Mouse (Mus musculus) brown adipose tissue, adult 24 weeks (tissue): ENCODE results near the gene Nod1. TPM values are rescaled to one million over a fixed set of nuclear protein-coding genes. Genes with fewer than 3 reads are reported as not detected.

ENCODE experiments used
- H3K27ac ChIP-seq: fragments of 200-500 bp; replicated peaks from 2 replicates; pipeline ENCODE4 v1.5.1; 2012; ENCODE audit warnings: low read depth, mild to moderate bottlenecking, low read length
- H3K4me1 ChIP-seq: fragments of 200-500 bp; 2 replicates; pipeline ENCODE4 v1.6.1; 2012; ENCODE audit warnings: low read length, mixed read lengths; ENCODE audit not compliant: control insufficient read depth, insufficient read depth, insufficient read length
- H3K4me3 ChIP-seq: fragments of 200-500 bp; 2 replicates; pipeline ENCODE4 v1.5.1; 2012; ENCODE audit warnings: low read depth, mild to moderate bottlenecking, low read length, moderate library complexity; ENCODE audit not compliant: insufficient read depth
- polyA plus RNA-seq: library from polyadenylated mRNA; stranded (reverse); fragments of >200 nt; gene quantifications from 2 replicates; pipeline ENCODE4 v1.2.4, GENCODE M21; 2012; ENCODE audit not compliant: missing spikeins, insufficient read depth, insufficient read length

Nod1 gene
- polyA plus RNA-seq, 1 experiment, result 6.7 TPM

DNA sequence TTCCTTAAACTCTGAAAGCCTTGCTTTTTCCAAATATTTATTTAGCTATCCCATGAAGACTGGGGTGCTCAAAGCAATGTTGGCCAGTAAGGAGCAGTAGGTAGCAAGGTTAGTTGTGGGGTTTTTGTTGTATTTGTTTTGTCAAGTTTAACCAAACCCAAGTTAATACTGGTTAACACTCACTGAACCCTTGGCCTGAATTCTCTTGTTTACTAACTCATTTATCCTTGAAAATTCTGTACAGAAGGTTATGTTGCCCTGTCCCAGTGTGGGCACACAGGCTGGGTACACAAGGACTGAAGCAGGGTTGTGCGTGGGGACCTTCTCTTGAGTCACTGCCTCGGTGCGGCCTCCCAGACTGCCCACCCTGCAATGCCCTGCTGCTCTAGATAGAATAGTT lies 23.9 kb upstream of the Nod1 start:
- H3K27ac ChIP-seq, result no peak overlapping the region
- H3K4me1 ChIP-seq, result no peaks in the 10 kb centered on the region; the same call in 1 of the 2 replicates
- no peak overlapping the region for H3K4me3 ChIP-seq

DNA sequence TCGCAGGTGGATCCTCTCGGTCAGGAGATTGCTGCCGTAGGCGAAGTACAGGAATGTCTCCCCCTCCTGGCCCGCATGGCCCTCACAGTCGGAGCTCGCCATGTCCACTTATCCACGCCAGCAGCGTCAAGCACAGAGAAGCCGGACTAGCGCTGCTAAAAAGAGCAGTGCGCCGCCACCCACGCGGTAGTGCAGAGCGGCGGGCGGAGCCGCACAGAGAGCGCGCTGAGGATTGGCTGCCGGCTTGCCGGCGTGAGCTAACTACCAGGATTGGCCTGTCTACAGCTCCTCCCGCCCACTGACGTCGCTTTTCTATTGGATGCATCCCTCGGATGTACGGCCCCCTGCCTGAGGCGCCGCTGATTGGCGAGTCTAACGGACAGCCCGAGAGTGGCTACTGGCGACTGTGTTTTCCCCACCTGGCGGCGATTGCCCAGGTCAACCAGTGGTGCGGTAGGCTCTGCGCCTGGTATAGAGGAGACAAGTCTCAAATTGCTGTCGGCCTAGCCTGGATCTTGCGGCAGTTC lies 20.4 kb upstream of the Nod1 start, which contains the start of gene Ggct:
Gene Ggct (minus strand): TSS at position 217 of the 527 bp plus-strand sequence.
- H3K4me1 ChIP-seq, result no peaks in the 10 kb centered on the region; the same call in 1 of the 2 replicates
- peak within 1 kb of the TSS; percentile 67 for H3K4me3 ChIP-seq
- H3K27ac ChIP-seq, result peak within 1 kb of the TSS; percentile 16; the same call in 1 of the 2 replicates

DNA sequence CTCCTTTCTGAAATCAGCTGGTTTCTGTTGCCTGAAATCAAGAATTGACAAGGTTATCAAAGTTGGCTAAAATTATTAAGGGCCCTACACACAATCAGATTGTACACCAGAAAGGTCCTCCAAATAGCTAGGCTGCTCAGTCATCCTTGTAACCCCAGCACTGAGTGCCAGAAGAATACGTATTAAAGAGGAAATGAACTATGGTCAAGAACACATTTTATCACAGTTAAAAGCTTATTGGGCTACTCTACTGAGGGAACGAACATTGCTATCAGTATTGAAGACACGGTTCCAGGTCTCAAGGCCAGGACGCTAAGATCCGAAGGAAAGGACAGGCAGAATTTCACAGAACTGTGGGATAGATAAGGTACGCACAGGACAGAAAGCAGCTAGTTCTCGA lies 19.7 kb upstream of the Nod1 start:
- peak overlapping the region; percentile 16; the same call in 1 of the 2 replicates for H3K27ac ChIP-seq
- no peaks in the 10 kb centered on the region; the same call in 1 of the 2 replicates for H3K4me1 ChIP-seq

DNA sequence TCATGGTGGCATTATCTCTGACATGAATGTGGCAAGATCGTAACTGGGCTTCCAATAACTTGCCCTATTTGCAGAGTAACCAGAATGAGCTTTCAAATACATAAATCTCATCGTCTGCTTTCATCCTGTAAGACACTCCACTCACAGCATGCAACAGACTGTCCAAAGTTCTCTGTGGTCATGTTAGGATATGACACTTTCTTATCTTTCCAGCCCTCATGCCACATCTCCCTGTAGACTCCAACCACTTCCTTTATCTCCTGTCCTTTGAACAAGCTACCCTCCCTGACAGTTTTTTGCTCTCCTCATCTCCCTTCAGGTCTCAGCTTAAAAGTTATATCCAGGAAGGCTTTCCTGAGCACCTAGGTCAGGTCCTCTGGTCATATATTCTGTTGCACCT lies 18.8 kb upstream of the Nod1 start:
- Histone ChIP-seq H3K27ac (no peak overlapping the region), H3K4me3 (no peak overlapping the region), H3K4me1 (no peaks in the 10 kb centered on the region; the same call in 1 of the 2 replicates)

More for the DNA sequence above, 19.7 kb upstream of the Nod1 start:
- H3K4me3 ChIP-seq, result peak overlapping the region; percentile 67

DNA sequence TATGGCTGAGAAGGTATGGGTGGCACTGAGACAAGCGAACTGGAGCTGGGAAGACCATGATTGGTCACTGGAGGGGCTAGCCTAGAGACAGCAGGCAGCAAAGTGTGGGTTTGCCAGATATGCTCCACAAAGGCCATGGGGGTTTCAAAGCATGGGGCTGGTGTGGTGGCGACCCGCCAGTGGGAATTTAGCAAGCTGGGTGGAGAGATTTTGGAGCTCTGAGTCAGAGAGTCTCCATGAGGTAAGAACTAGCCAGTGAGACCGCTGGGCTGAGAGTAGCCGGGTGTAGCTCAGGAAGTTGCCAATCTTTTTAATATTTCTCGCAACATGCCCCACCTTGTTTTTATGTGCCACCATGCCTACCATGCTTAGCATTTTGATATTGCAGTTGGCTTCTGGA lies 15.7 kb upstream of the Nod1 start:
- Histone ChIP-seq H3K4me3 (no peak overlapping the region), H3K4me1 (no peaks in the 10 kb centered on the region; the same call in 1 of the 2 replicates), H3K27ac (no peak overlapping the region)

DNA sequence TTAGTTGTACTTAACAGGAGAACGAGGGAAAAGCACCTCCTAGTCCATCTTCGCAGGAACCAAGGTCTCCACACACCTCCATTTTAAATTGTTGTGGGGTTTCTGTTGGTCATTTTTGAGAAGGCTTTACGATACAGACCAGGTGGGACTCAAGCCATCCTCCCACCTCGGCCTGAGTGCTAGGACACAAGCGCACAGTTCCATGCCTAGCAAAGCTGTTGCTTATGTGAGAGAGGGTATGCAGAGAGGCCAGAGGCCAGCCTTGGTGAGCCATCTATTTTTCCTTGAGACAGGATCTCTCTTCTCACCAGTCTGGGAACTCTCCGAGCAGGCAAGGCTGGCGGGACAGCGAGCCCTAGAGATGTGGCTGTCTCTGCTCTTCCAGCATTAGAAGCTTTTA lies 11.7 kb upstream of the Nod1 start:
- no peaks in the 10 kb centered on the region for H3K4me1 ChIP-seq
- no peak overlapping the region for H3K27ac ChIP-seq
- H3K4me3 ChIP-seq, result no peak overlapping the region

DNA sequence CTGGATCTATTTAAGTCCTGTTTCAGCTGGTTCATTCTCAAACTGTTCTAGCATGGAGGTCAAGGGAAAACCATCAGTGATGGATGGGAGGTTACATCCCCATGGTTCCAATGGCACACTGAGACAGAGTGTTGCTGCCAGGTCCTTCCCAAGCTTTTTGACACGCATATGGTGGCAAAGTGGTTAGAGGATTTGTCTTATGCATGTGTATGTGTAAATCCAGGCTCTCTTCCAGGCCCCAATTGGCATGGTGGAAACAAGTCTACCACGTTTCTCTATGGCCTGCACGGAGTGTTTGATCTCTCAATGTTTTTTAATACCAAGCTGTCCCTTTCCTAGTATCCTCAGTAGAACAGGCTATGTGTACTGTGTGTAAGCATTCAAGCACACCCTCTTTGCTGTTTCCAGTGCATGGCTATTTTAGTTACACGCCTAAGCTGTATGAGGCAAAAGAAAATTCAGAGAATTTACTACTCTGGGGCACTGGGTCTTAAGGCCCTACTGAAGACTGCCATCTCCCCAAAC lies 11.2 kb upstream of the Nod1 start:
- Histone ChIP-seq H3K27ac (no peak overlapping the region), H3K4me1 (no peaks in the 10 kb centered on the region), H3K4me3 (no peak overlapping the region)

DNA sequence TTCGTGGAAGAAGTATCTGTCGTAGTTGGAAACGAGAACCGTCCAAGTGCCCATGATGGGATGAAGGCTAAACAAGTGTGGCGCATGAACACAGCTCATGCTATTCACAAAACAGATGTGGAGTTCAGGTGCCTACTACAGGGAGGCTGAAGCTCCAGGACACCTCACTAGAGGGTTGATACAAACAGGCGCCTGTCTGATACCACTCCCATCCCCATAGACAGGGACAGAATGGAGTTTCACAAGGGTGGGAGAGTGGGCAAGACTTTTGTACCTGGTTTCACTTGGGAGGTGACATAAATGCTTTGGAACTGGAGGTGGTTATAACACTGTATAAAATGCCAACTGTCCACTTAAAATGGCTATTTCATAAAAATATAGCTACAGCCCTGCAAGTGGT lies 7.0 kb upstream of the Nod1 start:
- H3K4me3 ChIP-seq, result no peak overlapping the region

DNA sequence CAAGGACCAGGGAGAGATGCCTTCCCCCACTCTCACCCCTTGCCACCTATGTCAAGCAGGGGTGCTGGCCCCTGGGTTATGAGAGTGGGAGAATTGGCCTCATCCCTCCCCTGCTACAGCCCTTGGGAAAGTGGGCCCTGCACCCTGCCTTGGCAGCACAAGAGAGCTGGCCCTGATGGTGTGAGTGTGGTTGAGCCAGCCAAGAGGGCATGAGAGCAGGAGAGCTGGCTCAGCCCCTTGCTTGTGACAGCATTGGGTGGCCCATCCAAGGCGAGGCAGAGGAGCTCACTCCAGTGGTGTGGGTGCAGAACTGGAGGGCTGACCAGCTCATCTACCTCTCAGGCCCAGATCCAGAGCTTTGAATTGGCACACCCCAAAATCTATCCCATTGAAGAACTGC lies 3.2 kb upstream of the Nod1 start:
- H3K4me1 ChIP-seq, result peaks cover 3% of the 10 kb centered on the region; the same call in 1 of the 2 replicates
- H3K4me3 ChIP-seq, result no peak overlapping the region
- no peak overlapping the region for H3K27ac ChIP-seq

More for the DNA sequence above, 7.0 kb upstream of the Nod1 start:
- Histone ChIP-seq H3K27ac (no peak overlapping the region), H3K4me1 (no peaks in the 10 kb centered on the region)

DNA sequence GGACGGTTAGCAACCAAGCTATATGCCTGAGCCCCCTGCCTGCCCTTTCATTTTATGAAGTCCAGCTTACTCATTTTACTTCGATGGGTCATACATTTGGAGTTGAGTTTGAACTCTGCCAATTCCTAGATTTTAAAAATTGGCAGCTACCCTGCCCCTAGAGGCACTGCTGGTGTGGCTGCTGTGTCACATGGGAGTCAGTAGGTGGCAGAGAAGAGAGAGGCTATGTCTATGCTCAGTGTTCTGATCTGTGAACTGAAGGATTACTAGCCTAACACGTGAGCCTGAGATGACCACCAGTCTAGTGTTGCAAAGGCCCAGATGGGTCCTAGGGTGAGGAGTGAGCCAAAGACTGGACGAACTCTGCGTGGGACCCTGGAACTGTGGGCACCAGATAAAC lies 2.1 kb upstream of the Nod1 start:
- H3K4me1 ChIP-seq, result peaks cover 6% of the 10 kb centered on the region
- no peak overlapping the region for H3K4me3 ChIP-seq
- H3K27ac ChIP-seq, result no peak overlapping the region

DNA sequence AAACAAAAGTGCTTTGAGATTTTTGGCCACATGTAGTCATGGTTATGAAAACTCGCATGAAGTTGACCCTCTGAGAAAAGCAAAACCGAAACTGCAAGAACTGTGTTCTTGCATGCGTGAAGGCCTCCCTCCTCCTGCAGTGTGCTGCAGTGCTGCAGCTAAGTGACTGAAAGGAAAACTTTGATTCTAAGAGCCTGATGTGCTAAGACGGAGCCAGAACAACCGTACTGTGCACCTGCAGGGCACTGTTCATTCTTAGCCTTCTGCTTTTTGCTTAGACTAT lies 458 bp upstream of the Nod1 start:
- Histone ChIP-seq H3K4me1 (peaks cover 12% of the 10 kb centered on the region), H3K27ac (peak overlapping the region; percentile 90), H3K4me3 (peak overlapping the region; percentile 69)

DNA sequence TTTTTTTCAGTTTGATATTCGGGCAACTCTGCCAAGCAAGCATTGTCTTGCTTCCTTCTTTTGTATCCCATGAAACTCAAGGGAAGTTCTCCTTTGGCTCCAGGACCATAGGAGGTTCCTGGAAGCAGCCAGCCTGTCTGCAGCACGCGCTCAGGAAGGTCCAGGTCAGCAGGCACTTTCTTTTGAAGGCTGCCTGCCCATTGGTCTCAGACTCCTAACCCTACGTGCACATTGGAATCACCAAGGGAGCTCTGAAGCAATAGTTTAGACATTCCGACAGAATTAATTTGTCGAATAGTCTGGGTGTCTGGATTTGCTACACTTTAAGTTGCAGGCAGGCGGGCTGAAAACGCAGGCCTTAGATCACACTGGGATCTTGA lies 691 bp downstream of the Nod1 start:
- peak overlapping the region; percentile 69 for H3K4me3 ChIP-seq
- peaks cover 16% of the 10 kb centered on the region for H3K4me1 ChIP-seq
- H3K27ac ChIP-seq, result peak overlapping the region; percentile 90

DNA sequence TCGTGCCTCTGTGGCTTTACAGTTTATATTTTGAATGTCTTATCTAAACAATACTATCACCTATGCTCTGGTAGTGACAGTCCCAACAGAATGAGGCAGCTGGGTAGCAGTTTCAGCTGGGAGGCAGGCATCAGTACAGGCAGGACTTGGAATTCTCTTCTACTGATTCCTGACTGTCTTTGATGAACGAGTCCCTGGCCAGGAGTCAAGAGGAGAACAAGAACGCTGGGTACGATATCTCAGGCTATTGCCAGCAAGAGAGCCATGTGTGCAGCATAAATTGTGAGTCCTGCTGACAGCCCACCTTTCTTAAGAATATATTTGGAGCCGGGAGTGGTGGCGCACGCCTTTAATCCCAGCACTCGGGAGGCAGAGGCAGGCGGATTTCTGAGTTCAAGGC lies 1.9 kb downstream of the Nod1 start:
- Histone ChIP-seq H3K4me1 (peaks cover 16% of the 10 kb centered on the region), H3K27ac (no peak overlapping the region), H3K4me3 (peak overlapping the region; percentile 33)

DNA sequence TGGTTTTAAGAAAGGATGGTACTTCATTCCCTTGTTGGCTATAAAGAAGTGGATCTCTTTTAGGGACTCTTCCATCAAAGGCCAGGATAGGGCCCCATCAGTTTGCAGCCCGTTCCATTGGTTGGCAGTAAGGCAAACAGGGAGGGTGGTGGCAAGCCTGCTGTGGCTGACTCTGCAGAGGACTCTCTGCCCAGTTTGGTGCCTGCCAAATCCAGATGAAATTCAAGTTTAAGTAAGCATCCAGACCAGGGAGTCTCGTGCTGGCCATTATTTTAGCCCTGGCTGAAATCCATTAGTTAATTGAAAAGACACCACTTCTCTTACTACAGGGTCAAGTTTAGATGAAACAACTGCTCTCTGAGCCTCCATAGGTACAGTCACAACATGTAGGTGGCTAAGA lies 2.6 kb downstream of the Nod1 start:
- H3K4me3 ChIP-seq, result peak overlapping the region; percentile 0; the same call in 1 of the 2 replicates
- no peak overlapping the region for H3K27ac ChIP-seq
- peaks cover 23% of the 10 kb centered on the region for H3K4me1 ChIP-seq

DNA sequence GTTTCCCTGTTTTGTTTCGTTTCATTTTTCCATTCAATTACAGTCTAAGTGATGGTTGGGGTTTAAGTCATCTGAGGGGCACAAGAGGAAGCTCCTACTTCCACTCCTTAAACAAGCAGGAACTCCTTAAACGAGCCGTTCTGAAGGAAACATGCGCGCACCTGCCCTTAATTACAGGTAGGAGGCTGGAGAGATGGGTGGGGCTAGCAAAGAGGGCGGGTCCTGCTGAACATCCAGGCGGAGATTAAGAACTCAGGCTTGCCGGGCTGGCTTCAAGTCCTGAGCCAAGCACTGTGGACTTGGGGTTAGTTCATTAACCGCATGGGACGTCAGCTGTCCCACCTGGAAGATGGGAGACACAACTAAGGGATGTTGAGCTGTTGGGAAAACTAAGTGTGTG lies 4.8 kb downstream of the Nod1 start:
- Histone ChIP-seq H3K4me1 (peaks cover 23% of the 10 kb centered on the region), H3K4me3 (no peak overlapping the region), H3K27ac (no peak overlapping the region)

DNA sequence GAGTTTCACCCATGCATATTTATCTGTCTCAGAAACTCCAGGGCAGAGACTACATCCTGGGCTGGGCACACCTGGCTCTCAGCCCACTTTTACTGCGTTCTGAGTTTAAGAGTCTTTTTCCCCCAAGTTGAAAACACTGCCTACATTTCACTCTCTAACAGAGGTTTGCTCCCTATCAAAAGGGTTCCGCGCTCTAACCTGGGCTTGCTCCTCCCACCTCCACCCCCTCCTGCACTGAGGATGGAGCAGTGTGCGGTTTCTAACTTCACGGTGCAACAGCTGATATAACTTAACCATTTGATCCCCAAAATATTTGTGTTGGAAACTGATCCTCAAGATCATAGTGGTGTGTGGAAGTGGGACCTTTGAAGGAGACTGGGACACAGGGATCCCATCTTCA lies 7.2 kb downstream of the Nod1 start:
- H3K4me3 ChIP-seq, result no peak overlapping the region
- H3K27ac ChIP-seq, result no peak overlapping the region
- peaks cover 22% of the 10 kb centered on the region for H3K4me1 ChIP-seq
